14 mouse cellular contexts compared by ENCODE assay signal in genomic region chr6:107474125-107474524, GRCm38 (mm10).
"Had no signal": no experiment of that assay in that cellular context is flagged by ENCODE, and none has a peak within 500 bp of the region (broad histone marks: within the 10 kb centered on the region; RNA-seq: fewer than 3 reads in every experiment).

No protein-coding gene starts in this region.

- H3K9me3 ChIP-seq: liver, embryonic 13.5 days; midbrain, embryonic 13.5 days; neural tube, embryonic 13.5 days had no signal

- H3K9ac ChIP-seq: liver, embryonic 13.5 days; liver, postnatal 0 days; midbrain, embryonic 13.5 days; neural tube, embryonic 13.5 days had no signal

- H3K27ac ChIP-seq: liver, embryonic 13.5 days; midbrain, embryonic 13.5 days; neural tube, embryonic 13.5 days; stomach, postnatal 0 days had no signal

- H3K4me2 ChIP-seq: liver, embryonic 13.5 days; midbrain, embryonic 13.5 days; neural tube, embryonic 13.5 days had no signal

- H3K36me3 ChIP-seq: liver, embryonic 13.5 days; midbrain, embryonic 13.5 days; neural tube, embryonic 13.5 days had no signal

- H3K4me3 ChIP-seq: liver, embryonic 13.5 days; midbrain, embryonic 13.5 days; neural tube, embryonic 13.5 days had no signal

- H3K4me1 ChIP-seq: liver, embryonic 13.5 days; midbrain, embryonic 13.5 days; neural tube, embryonic 13.5 days had no signal

- ATAC-seq: liver, postnatal 0 days; midbrain, embryonic 13.5 days had no signal

- DNase-seq: kidney, adult 11 months; kidney, adult 9 months; kidney, postnatal 10 days; left cerebral cortex, postnatal 4 days; liver; liver, embryonic 13.5 days; liver, postnatal 0 days; lung, postnatal 36 days; right cerebral cortex, adult 18-20 months; right cerebral cortex, postnatal 25 days; thymus, postnatal 4 days had no signal

- H3K27me3 ChIP-seq: liver, embryonic 13.5 days; midbrain, embryonic 13.5 days; neural tube, embryonic 13.5 days had no signal
